Mouse (Mus musculus) midbrain, embryonic 11.5 days (tissue): ENCODE data around the gene Ctf1. TPM values are rescaled to one million over a fixed set of nuclear protein-coding genes. Genes with fewer than 3 reads are reported as not detected.

Source experiments
- ATAC-seq: fragments of 200-750 bp; cut with Nextera tagmentation; 2 replicates; pipeline ENCODE4 v1.8.0; 2017; ENCODE audit warnings: moderate TSS enrichment, moderate library complexity; ENCODE audit not compliant: low FRiP score
- DNase-seq: peaks from one replicate; pipeline ENCODE4 v3.0.0; 2015; ENCODE audit warnings: low spot score; ENCODE audit errors: missing footprints
- H3K27ac ChIP-seq: fragments of 300-500 bp; sonication (generic); 2 replicates; pipeline ENCODE4 v1.5.1; 2014; ENCODE audit warnings: low read depth, low read length
- H3K27me3 ChIP-seq: fragments of 300-500 bp; sonication (generic); 2 replicates; pipeline ENCODE4 v1.6.1; 2014; ENCODE audit warnings: mild to moderate bottlenecking, low read length, moderate library complexity, mixed read lengths; ENCODE audit not compliant: control insufficient read depth, insufficient read depth
- H3K36me3 ChIP-seq: fragments of 300-500 bp; sonication (generic); 2 replicates; pipeline ENCODE4 v1.6.1; 2014; ENCODE audit warnings: mild to moderate bottlenecking, low read length, moderate library complexity, mixed read lengths; ENCODE audit not compliant: control insufficient read depth, insufficient read depth
- H3K4me1 ChIP-seq: fragments of 300-500 bp; sonication (generic); 2 replicates; pipeline ENCODE4 v1.6.1; 2014; ENCODE audit warnings: low read length; ENCODE audit not compliant: control insufficient read depth, insufficient read depth
- H3K4me2 ChIP-seq: fragments of 300-500 bp; sonication (generic); 2 replicates; pipeline ENCODE4 v1.6.1; 2014; ENCODE audit warnings: mild to moderate bottlenecking, moderate library complexity
- H3K4me3 ChIP-seq: fragments of 300-500 bp; sonication (generic); 2 replicates; pipeline ENCODE4 v1.5.1; 2014; ENCODE audit warnings: low read depth, low read length
- H3K9ac ChIP-seq: fragments of 300-500 bp; sonication (generic); 2 replicates; pipeline ENCODE4 v1.6.1; 2014; ENCODE audit warnings: low read length
- H3K9me3 ChIP-seq: fragments of 300-500 bp; sonication (generic); 2 replicates; pipeline ENCODE4 v1.6.1; 2016; ENCODE audit warnings: low read length; ENCODE audit not compliant: control insufficient read depth
- WGBS: fragments of 180-500 bp; shearing (Covaris S2); extraction: QIAGEN DNeasy Blood & Tissue Kit; methylation state at CpG from one replicate; pipeline ENCODE4 v1.1.7; 2014; 5-methylcytosine and 5-hydroxymethylcytosine counted together
- polyA plus RNA-seq: library from polyadenylated mRNA; unstranded; fragments of >200 nt; fragmentation: Nextera tagmentation; extraction: Ambion mirVana; gene quantifications from 2 replicates; pipeline ENCODE4 v1.2.1, GENCODE M21; 2014

Ctf1 gene
- 4.0 and 4.6 TPM in 2 replicates for polyA plus RNA-seq

DNA sequence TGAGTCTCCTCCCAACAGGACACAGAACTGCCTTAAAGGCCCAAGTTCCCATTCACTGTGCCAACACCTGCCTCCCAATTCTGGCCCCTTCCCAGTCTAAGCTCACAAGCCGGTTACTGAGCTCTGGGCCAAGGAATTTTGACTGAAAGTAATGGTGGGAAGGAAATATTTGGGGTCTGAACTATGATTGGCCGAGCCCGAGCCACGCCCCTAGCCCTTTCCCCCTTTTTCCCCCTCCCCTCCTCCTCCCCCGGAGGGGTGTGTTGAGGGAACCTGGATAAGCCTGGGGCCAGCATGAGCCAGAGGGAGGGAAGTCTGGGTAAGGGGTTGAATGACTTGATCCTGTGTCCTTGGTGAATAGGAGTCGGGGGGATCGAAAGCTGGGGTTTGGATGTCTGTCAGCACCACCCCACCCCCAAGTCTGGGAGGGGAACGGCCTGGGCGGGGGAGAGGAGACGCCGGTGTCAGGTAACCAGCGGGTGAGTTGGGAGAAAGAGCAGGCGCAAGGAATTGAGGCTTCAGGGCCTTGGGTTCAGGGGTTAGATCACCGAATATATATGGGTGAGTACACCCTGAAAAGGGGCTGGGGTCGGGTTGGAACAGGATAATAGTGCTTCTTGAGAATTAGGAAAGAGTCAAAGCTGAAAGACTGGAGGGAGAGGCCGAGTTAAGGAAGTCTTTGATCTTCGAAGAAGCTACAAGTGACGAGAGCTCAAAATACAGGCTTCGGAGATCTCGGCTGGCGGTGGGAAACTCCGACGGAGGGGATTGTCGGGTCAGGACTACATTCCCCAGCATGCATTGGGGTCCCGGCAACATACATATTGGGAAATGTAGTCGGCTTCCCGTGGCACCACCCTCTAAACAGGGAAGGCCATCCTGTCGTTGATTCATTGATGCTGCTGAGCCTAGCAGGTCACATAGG, at the start of gene Ctf1:
Gene Ctf1, plus strand, starts transcription at position 276 of the 925 bp plus-strand sequence.
- DNase-seq, result peak; percentile 98
- H3K27ac ChIP-seq, result peak within 1 kb of the TSS; percentile 68
- H3K4me2 ChIP-seq, result peak within 1 kb of the TSS; percentile 60
- H3K27me3 ChIP-seq, result no peaks in the 10 kb centered on the region
- WGBS, result under 1% methylated on average over 28 of the region's 28 CpGs
- H3K4me1 ChIP-seq, result peaks cover 22% of the 10 kb centered on the region
- no peaks in the 10 kb centered on the region for H3K9me3 ChIP-seq
- peak within 1 kb of the TSS; percentile 54 for H3K9ac ChIP-seq
- H3K36me3 ChIP-seq, result no peaks in the 10 kb centered on the region
- peak within 1 kb of the TSS; percentile 28 for H3K4me3 ChIP-seq
- ATAC-seq, result peak; percentile 25; the same call in 1 of the 2 replicates

DNA sequence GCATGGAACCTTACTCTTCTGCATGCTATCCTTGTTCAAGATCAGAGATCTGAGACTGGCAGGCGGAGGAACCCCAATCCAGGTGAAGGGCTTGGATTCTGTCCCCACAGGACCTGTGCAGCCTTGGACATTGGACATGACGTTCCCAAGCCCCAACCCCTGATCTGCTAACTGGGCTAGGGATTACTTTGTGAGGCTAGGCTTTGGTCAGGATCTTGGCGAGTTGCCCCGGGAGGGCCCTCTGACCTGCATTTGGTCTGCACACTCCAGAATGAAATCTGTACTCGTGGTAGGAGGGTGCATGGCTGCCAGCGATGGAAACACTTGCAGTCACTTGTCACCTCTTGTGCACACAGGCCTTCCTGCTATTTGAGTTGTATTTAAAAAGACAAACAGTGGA, 49.6 kb upstream of the Ctf1 start:
- Histone ChIP-seq H3K4me2 (no peak overlapping the region), H3K4me3 (no peak overlapping the region), H3K27ac (no peak overlapping the region), H3K36me3 (no peaks in the 10 kb centered on the region), H3K4me1 (no peaks in the 10 kb centered on the region), H3K27me3 (no peaks in the 10 kb centered on the region), H3K9ac (no peak overlapping the region), H3K9me3 (no peaks in the 10 kb centered on the region)
- WGBS, result 84% methylated on average over 6 of the region's 6 CpGs
- DNase-seq, result no peak
- no peak for ATAC-seq

DNA sequence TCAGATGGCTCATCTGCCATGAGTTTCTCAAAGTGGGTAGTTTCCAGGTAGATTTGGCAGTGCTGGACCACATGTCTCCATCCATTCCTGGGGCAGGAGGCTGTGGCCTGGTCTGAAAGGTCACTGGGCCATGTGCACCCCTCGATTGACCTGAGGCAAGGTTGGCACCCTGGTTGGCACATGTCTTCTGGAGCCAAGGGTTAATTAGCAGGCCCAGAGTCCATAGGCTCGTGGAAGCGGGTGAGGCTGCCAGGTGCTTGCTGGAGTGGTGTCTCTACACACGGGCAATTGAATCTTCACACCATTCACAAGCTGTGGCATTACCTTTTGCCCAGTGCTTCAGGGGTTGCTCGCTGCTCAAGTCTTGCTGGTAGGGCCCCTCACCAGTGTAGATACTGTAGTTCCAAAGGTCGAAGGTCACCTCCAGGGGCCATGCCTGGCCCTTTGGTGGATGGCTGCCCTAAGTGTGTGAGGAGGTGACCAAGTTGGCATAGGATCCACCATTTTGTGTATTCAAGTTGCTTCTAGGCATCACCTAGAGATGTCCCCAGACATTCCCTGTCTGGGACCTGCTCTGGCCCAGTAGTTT, 46.4 kb upstream of the Ctf1 start:
- no peaks in the 10 kb centered on the region for H3K27me3 ChIP-seq
- no peak overlapping the region for H3K4me3 ChIP-seq
- peak; percentile 41 for DNase-seq
- 93% methylated on average over 6 of the region's 6 CpGs for WGBS
- H3K9ac ChIP-seq, result no peak overlapping the region
- no peaks in the 10 kb centered on the region for H3K36me3 ChIP-seq
- no peak overlapping the region for H3K27ac ChIP-seq
- no peaks in the 10 kb centered on the region for H3K9me3 ChIP-seq
- H3K4me1 ChIP-seq, result no peaks in the 10 kb centered on the region
- ATAC-seq, result no peak
- no peak overlapping the region for H3K4me2 ChIP-seq

DNA sequence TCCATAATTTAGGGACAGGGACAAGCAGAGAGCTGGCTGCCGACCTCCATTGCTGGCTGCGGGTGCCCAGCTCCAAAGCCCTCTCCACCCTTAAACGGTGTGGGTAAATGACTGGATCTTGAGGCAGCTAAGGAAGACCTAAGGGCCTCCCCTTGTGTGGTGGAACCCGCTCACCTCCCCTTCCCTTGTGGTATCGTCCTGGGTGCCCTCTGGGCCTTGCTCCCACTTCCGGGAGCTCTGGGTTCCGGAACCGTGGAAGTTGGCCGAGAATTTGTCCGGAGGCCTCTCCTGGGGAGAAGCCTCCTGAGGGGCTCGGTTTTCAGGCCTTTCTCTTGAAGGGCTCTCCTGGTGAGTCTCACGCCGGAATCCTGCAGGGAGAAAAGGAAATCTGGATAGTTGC, 45.9 kb upstream of the Ctf1 start:
- no peak overlapping the region for H3K4me3 ChIP-seq
- ATAC-seq, result no peak
- H3K4me2 ChIP-seq, result no peak overlapping the region
- H3K4me1 ChIP-seq, result no peaks in the 10 kb centered on the region
- no peaks in the 10 kb centered on the region for H3K27me3 ChIP-seq
- H3K9me3 ChIP-seq, result no peaks in the 10 kb centered on the region
- no peaks in the 10 kb centered on the region for H3K36me3 ChIP-seq
- DNase-seq, result no peak
- no peak overlapping the region for H3K9ac ChIP-seq
- H3K27ac ChIP-seq, result no peak overlapping the region
- 89% methylated on average over 13 of the region's 13 CpGs for WGBS

DNA sequence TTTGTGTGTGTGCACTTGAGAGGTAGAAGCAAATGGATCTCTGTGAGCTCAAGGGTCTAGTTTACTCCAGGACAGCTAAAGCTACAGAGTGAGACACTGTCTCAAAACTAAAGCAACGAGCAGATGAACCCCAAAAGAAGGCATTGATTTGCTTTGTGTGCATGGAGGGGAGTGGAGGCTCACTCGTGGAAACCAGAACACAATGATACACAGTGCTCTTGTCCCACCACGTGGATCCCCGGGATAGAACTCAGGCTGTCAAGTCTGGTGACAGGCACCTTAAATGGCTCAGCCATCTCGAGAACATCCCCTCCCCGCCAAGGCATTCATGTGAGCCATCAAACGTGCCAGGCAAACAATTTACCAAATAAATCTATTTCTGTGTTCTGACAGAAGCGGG, 45.4 kb upstream of the Ctf1 start:
- no peaks in the 10 kb centered on the region for H3K27me3 ChIP-seq
- WGBS, result 83% methylated on average over 8 of the region's 8 CpGs
- H3K4me2 ChIP-seq, result no peak overlapping the region
- no peak overlapping the region for H3K9ac ChIP-seq
- H3K4me3 ChIP-seq, result no peak overlapping the region
- no peak overlapping the region for H3K27ac ChIP-seq
- no peak for ATAC-seq
- H3K9me3 ChIP-seq, result no peaks in the 10 kb centered on the region
- peak; percentile 57 for DNase-seq
- H3K36me3 ChIP-seq, result no peaks in the 10 kb centered on the region
- no peaks in the 10 kb centered on the region for H3K4me1 ChIP-seq

DNA sequence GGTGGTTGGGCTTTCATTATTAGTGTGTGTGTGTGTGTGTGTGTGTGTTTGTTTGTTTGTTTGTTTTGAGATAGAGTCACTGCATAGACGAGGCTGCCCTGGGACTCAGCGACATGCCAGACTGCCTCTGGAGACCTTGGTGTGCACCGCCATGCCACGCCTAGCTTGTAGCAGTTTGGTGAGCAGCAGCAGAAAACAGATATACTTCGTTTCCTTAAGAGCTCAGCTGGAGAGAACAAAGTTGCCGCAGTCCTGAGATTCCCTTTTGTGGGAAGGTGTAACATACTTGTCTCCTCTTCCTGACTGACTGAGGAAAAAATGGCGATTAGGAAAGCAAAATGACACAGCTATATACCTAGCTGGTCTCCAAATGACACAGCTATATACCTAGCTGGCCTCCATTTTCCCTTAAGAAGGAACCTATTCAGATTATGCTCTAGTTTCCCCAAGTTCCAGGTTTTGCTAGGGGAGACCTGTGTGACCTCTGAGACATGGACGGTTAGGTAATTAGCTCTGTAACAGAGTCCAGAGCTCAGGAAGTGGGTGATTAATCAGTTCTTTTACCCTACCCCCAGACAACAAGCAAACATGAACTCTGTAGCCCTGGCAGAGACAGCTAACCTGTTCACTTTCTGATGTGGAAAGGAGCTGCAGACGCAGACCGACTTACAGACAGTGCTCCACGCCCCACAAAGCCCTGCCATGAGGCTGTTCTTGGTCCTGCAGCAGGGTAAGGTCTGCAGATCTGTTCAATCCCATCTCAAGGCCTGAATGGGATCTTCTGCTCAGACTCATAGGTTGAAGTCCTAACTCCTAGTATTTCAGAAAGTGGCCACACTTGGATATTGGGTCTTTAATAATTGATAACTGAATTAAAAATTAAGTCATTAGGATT, 40.4 kb upstream of the Ctf1 start:
- H3K27me3 ChIP-seq, result no peaks in the 10 kb centered on the region
- ATAC-seq, result no peak
- H3K27ac ChIP-seq, result no peak overlapping the region
- peak; percentile 74 for DNase-seq
- no peaks in the 10 kb centered on the region for H3K4me1 ChIP-seq
- 83% methylated on average over 11 of the region's 11 CpGs for WGBS
- H3K4me3 ChIP-seq, result no peak overlapping the region
- H3K36me3 ChIP-seq, result no peaks in the 10 kb centered on the region
- H3K4me2 ChIP-seq, result no peak overlapping the region
- no peak overlapping the region for H3K9ac ChIP-seq
- no peaks in the 10 kb centered on the region for H3K9me3 ChIP-seq

DNA sequence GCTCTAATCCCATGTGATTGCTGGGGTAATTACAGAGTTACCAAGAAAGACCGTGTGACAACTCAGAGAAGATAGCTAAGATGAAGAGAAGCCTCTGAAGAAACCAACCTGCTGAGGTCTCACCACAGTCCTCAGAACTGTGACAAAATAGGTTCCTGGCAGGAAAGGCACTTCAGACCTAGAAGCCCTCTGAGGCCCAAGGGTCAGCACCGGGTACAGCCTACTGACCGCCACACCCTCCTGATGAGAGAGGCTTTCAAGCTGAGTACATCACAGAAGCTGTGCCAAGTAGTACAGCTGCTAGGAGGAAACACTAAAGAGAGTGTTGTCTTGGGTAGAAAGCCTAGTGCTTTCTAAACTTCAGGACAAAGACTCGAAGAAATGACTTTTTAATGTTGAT, 39.8 kb upstream of the Ctf1 start:
- 81% methylated on average over 4 of the region's 4 CpGs for WGBS
- Histone ChIP-seq H3K9ac (no peak overlapping the region), H3K36me3 (no peaks in the 10 kb centered on the region), H3K4me2 (no peak overlapping the region), H3K27ac (no peak overlapping the region), H3K4me3 (no peak overlapping the region), H3K27me3 (no peaks in the 10 kb centered on the region), H3K9me3 (no peaks in the 10 kb centered on the region), H3K4me1 (no peaks in the 10 kb centered on the region)
- ATAC-seq (no peak), DNase-seq (no peak)

DNA sequence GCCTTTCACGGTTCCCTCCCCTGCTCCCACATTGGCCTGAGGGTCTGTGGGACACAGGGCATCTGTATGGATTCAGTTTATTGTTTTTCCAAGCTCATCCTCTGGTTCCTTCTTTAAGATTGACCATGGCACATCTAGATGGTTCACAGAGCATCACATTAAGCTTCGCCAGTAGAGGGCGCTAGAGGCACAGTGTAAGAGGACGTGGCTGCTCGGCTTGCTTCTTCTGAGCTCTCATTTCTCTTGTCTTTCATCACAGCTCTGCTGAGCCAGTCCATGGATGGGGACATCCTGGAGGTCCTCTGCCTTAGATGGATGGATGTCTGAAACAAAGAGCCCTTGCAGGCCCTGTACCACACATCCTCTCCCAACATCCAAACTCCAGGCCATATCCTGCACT, 37.6 kb upstream of the Ctf1 start:
- Histone ChIP-seq H3K9me3 (no peaks in the 10 kb centered on the region), H3K27me3 (no peaks in the 10 kb centered on the region), H3K9ac (no peak overlapping the region), H3K4me3 (no peak overlapping the region), H3K36me3 (no peaks in the 10 kb centered on the region), H3K4me1 (no peaks in the 10 kb centered on the region), H3K4me2 (no peak overlapping the region), H3K27ac (no peak overlapping the region)
- peak; percentile 97 for DNase-seq
- WGBS, result 3% methylated on average over 5 of the region's 5 CpGs
- ATAC-seq, result peak; percentile 70; the same call in 1 of the 2 replicates
